Mouse (Mus musculus): Measurements from ENCODE around the gene Peak1. TPM values are rescaled to one million over a fixed set of nuclear protein-coding genes. Genes with fewer than 3 reads are reported as not detected.

Peak1 gene
- polyA plus RNA-seq, 1 experiment from 2014 or later: 10.8 TPM

DNA sequence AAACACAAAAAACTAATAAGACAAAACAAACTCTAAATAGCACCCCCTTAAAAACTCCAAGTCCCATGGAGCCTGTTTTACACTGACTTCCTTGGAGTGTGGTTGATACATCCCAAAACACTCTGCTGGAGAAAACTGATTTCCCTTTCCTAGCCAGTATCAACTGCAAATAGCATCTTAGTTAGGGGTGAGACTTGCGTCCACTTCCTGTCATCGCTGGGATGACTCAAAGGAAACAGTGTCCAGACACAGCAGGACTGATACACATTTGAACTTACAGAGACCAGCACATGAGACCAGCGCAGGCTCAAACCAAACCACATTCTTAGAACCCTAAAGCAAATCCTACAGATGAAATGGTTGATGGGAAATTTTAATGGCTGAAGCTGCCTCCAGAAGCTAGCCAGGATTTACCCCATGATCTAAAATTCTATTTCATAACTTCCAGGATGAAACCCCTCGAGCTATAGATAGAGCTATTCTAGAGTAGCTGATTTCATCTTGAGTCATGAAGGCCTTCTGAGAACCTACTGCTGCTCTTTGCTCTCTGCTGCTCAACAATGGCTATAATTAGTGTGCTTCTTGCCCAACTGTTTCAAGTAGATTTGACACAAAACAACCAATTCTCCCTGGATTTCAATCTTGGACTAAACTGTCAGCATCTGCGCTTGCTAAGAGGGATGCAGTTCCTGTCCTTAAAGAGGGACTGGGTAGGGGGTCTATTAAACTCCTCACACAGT is 152.2 kb downstream of the Peak1 start:
- Histone ChIP-seq H3K4me2 (ENCODE audit: low read depth, low read length) (no peak overlapping the region), H3K9me3 (replicated peaks; ENCODE audit: control insufficient read depth, low read length) (no peaks in the 10 kb centered on the region), H3K27me3 (ENCODE audit: control insufficient read depth, insufficient read depth, low read length) (no peaks in the 10 kb centered on the region), H3K9ac (ENCODE audit: low read length) (no peak overlapping the region), H3K4me3 (replicated peaks; ENCODE audit: low read length) (no peak overlapping the region), H3K4me1 (ENCODE audit: control insufficient read depth, insufficient read depth, low read length) (peaks cover 7% of the 10 kb centered on the region; the same call in 1 of the 2 replicates), H3K27ac (ENCODE audit: low read length) (no peak overlapping the region), H3K36me3 (ENCODE audit: control insufficient read depth, insufficient read depth, low read length) (no peaks in the 10 kb centered on the region)
- 69% methylated on average over 5 of the region's 5 CpGs for WGBS
- no peak for ATAC-seq (ENCODE audit: insufficient read depth, low FRiP score)

DNA sequence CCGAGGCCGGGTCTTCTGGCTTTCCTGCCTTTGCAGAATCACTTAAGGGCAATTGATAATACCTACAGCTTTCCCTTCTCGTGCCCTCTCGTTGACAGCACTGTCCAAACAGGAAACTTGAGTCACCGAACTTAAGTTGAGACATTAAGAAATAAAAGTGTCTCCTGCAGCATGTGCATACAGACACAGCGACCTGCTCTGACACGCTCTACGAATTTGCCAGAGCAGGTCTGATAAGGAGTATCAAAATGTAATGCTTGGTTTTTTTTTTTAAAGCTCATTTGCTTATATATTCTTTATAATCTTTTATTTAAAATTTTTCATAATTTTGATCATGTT is 152.9 kb downstream of the Peak1 start:
- Histone ChIP-seq H3K9me3 (replicated peaks; ENCODE audit: control insufficient read depth, low read length) (peaks cover 5% of the 10 kb centered on the region), H3K4me2 (ENCODE audit: low read depth, low read length) (no peak overlapping the region), H3K4me1 (ENCODE audit: control insufficient read depth, insufficient read depth, low read length) (peaks cover 7% of the 10 kb centered on the region; the same call in 1 of the 2 replicates), H3K27ac (ENCODE audit: low read length) (peak overlapping the region; percentile 42), H3K9ac (ENCODE audit: low read length) (no peak overlapping the region), H3K4me3 (replicated peaks; ENCODE audit: low read length) (no peak overlapping the region), H3K27me3 (ENCODE audit: control insufficient read depth, insufficient read depth, low read length) (no peaks in the 10 kb centered on the region), H3K36me3 (ENCODE audit: control insufficient read depth, insufficient read depth, low read length) (peaks cover 3% of the 10 kb centered on the region; the same call in 1 of the 2 replicates)
- 34% methylated on average over 8 of the region's 8 CpGs for WGBS
- no peak for ATAC-seq (ENCODE audit: insufficient read depth, low FRiP score)

DNA sequence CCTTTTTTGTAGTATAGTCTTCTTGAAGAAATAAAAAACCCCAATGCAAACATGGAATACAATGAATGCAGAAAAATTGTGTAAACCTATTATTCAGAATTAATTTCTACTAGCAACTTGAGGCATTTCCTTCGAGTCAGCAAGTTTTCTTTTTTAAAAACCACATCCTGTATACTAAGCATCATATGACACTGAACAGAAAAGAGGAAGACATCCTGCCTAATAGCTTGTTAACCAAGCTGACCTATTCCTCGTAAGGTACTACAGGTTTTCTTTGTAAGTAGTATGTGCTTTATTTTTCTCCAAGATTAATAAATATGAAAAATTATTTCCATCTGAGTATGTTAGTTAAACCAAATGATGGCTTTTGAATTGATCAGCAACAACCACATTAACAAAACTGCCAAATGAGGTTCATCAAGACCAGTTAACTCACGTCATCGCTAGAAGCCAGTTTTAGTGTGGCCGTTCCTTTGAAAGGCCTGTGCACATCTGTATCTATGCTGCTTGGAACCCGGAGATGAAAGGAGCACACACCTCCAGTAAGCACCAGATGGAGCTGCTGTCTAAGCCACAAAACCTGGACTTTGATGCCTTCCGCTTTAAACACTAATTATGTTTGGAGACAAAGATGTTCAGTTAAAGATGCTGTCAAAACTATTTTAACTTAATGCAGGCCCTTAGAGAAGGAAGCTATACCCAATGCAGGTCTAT is 153.4 kb downstream of the Peak1 start:
- no peak overlapping the region for H3K4me2 ChIP-seq (ENCODE audit: low read depth, low read length)
- WGBS: 50% methylated on average over 7 of the region's 7 CpGs
- H3K4me3 ChIP-seq (replicated peaks; ENCODE audit: low read length): no peak overlapping the region
- peaks cover 7% of the 10 kb centered on the region; the same call in 1 of the 2 replicates for H3K4me1 ChIP-seq (ENCODE audit: control insufficient read depth, insufficient read depth, low read length)
- peaks cover 5% of the 10 kb centered on the region for H3K9me3 ChIP-seq (replicated peaks; ENCODE audit: control insufficient read depth, low read length)
- H3K27me3 ChIP-seq (ENCODE audit: control insufficient read depth, insufficient read depth, low read length): no peaks in the 10 kb centered on the region
- no peak overlapping the region for H3K9ac ChIP-seq (ENCODE audit: low read length)
- peak overlapping the region; percentile 42 for H3K27ac ChIP-seq (ENCODE audit: low read length)
- peaks cover 3% of the 10 kb centered on the region; the same call in 1 of the 2 replicates for H3K36me3 ChIP-seq (ENCODE audit: control insufficient read depth, insufficient read depth, low read length)
- ATAC-seq (ENCODE audit: insufficient read depth, low FRiP score): no peak; the same call in 1 of the 2 replicates

DNA sequence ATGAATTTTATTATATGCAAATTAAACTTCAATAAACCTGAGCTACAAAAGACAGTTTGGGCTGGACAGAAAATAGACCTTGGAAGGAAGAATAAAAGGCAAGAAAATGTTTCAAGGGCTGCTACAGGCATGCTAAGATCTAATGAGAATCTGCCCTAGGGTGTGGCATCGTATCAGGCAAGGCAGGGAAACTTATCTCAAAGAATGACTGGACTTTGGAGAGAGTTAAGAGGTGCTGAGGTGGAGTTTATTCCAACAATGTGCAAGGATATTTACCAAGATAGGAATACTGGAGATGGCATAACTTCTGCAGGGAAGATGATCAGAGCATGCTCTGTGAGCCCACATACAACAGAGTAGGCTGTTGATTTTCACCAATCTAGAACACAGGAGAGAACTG is 154.8 kb downstream of the Peak1 start:
- Histone ChIP-seq H3K4me2 (ENCODE audit: low read depth, low read length) (no peak overlapping the region), H3K36me3 (ENCODE audit: control insufficient read depth, insufficient read depth, low read length) (peaks cover 3% of the 10 kb centered on the region; the same call in 1 of the 2 replicates), H3K4me3 (replicated peaks; ENCODE audit: low read length) (no peak overlapping the region), H3K27me3 (ENCODE audit: control insufficient read depth, insufficient read depth, low read length) (no peaks in the 10 kb centered on the region), H3K27ac (ENCODE audit: low read length) (no peak overlapping the region), H3K9ac (ENCODE audit: low read length) (no peak overlapping the region), H3K9me3 (replicated peaks; ENCODE audit: control insufficient read depth, low read length) (peaks cover 5% of the 10 kb centered on the region), H3K4me1 (ENCODE audit: control insufficient read depth, insufficient read depth, low read length) (peaks cover 7% of the 10 kb centered on the region; the same call in 1 of the 2 replicates)
- 69% methylated on average over 1 of the region's 1 CpGs for WGBS
- no peak for ATAC-seq (ENCODE audit: insufficient read depth, low FRiP score)

DNA sequence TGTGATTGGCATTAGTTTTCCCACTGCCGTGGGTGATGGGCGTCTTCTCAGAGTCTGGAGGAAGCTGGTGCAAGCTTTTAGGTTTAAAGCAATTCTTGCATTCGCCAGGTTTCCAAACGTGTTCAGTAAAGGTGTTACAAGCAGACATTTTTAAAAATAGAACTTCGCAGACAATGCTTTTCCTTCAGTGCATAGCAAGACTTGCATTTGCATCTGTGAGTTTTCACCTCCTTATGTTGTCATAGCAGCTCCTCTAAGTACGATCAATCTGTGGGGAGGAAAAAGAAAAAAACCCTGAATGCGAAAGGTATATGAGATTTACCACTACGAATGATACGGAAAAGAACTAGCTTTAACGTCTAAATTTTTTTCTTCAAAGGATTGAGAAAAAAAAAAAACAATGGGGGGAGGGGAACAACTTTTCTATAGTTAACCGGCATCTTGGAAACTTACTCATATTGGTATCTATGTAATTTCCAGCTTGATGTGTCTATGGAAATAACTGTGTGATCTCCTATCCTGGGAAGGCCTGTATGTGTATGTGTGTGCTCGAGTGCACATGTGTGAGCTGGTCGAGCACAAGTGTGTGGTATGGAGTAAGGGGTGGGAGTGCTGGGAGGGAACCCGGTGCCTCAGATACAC is 157.3 kb downstream of the Peak1 start:
- no peak for ATAC-seq (ENCODE audit: insufficient read depth, low FRiP score)
- Histone ChIP-seq H3K27me3 (ENCODE audit: control insufficient read depth, insufficient read depth, low read length) (no peaks in the 10 kb centered on the region), H3K9me3 (replicated peaks; ENCODE audit: control insufficient read depth, low read length) (peaks cover 5% of the 10 kb centered on the region), H3K9ac (ENCODE audit: low read length) (no peak overlapping the region), H3K4me1 (ENCODE audit: control insufficient read depth, insufficient read depth, low read length) (peaks cover 9% of the 10 kb centered on the region), H3K4me3 (replicated peaks; ENCODE audit: low read length) (no peak overlapping the region), H3K27ac (ENCODE audit: low read length) (no peak overlapping the region), H3K4me2 (ENCODE audit: low read depth, low read length) (no peak overlapping the region), H3K36me3 (ENCODE audit: control insufficient read depth, insufficient read depth, low read length) (peaks cover 3% of the 10 kb centered on the region; the same call in 1 of the 2 replicates)
- WGBS: 89% methylated on average over 14 of the region's 14 CpGs

DNA sequence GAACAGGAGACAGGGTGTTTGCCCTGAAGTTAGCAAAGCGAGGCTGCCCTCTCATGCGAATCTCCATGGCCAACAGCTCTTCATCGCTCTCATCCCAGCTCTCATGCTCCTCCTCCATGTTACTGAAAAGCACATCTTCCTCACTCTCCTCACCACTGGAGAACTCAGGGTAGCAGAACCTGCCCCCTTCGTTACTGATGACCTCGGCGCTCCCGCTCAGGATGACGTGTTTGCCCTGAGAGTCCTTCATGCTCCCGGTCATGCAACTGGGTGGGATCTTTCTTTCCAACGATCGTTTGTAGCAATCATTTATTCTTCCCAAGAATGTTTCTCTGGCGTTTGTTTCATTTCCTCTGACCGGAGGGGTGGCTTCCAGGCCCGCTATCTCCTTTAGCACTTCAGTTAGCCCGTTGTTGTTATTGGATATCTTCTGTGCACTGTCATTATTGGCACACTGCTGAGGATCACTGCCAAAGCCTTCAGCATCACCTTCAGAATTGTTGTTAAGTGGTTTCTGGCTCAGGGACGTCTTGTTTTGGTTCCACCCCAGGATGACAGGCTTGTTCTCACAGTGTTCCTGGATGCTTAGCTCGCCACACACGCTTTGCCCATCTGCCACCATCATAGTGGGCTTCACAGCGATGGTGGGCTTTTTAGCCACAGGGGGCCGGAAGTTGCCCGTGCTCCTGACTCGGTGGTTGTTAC is 157.9 kb downstream of the Peak1 start:
- H3K36me3 ChIP-seq (ENCODE audit: control insufficient read depth, insufficient read depth, low read length): peaks cover 3% of the 10 kb centered on the region; the same call in 1 of the 2 replicates
- peaks cover 5% of the 10 kb centered on the region for H3K9me3 ChIP-seq (replicated peaks; ENCODE audit: control insufficient read depth, low read length)
- H3K4me1 ChIP-seq (ENCODE audit: control insufficient read depth, insufficient read depth, low read length): peaks cover 10% of the 10 kb centered on the region; the same call in 1 of the 2 replicates
- no peak overlapping the region for H3K4me2 ChIP-seq (ENCODE audit: low read depth, low read length)
- H3K9ac ChIP-seq (ENCODE audit: low read length): no peak overlapping the region
- no peaks in the 10 kb centered on the region for H3K27me3 ChIP-seq (ENCODE audit: control insufficient read depth, insufficient read depth, low read length)
- ATAC-seq (ENCODE audit: insufficient read depth, low FRiP score): no peak
- 84% methylated on average over 22 of the region's 22 CpGs for WGBS
- no peak overlapping the region for H3K4me3 ChIP-seq (replicated peaks; ENCODE audit: low read length)
- H3K27ac ChIP-seq (ENCODE audit: low read length): no peak overlapping the region

DNA sequence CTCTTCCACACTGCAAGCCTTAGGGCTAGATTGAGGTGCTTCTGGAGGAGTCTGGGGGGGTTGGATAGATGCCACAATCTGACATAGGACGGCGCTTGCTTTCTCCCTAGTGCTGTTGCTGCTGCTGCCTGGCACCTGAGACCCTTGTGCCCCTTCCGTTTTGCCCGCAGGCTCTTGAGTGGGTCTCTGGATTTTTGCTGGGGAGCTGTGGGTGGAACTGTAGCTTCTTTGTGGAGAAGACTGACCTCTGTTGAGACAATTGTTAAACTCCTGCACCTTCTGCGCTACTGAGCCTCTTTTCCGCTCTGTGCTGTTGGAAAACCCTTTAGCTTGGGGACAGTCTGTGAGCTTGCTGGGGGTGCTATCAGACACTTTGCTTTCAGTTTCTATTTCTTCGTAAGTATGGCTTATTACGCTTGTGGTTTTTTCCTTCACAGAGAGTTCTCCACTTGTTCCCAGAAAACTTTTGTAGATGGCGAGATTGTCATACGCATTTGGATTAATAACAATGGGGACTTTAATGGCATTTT is 159.5 kb downstream of the Peak1 start:
- no peak overlapping the region for H3K4me3 ChIP-seq (replicated peaks; ENCODE audit: low read length)
- no peak overlapping the region for H3K27ac ChIP-seq (ENCODE audit: low read length)
- H3K27me3 ChIP-seq (ENCODE audit: control insufficient read depth, insufficient read depth, low read length): no peaks in the 10 kb centered on the region
- ATAC-seq (ENCODE audit: insufficient read depth, low FRiP score): no peak
- H3K9me3 ChIP-seq (replicated peaks; ENCODE audit: control insufficient read depth, low read length): peaks cover 5% of the 10 kb centered on the region
- no peak overlapping the region for H3K4me2 ChIP-seq (ENCODE audit: low read depth, low read length)
- peaks cover 3% of the 10 kb centered on the region; the same call in 1 of the 2 replicates for H3K36me3 ChIP-seq (ENCODE audit: control insufficient read depth, insufficient read depth, low read length)
- H3K4me1 ChIP-seq (ENCODE audit: control insufficient read depth, insufficient read depth, low read length): peaks cover 4% of the 10 kb centered on the region; the same call in 1 of the 2 replicates
- WGBS: 93% methylated on average over 10 of the region's 10 CpGs
- H3K9ac ChIP-seq (ENCODE audit: low read length): no peak overlapping the region

DNA sequence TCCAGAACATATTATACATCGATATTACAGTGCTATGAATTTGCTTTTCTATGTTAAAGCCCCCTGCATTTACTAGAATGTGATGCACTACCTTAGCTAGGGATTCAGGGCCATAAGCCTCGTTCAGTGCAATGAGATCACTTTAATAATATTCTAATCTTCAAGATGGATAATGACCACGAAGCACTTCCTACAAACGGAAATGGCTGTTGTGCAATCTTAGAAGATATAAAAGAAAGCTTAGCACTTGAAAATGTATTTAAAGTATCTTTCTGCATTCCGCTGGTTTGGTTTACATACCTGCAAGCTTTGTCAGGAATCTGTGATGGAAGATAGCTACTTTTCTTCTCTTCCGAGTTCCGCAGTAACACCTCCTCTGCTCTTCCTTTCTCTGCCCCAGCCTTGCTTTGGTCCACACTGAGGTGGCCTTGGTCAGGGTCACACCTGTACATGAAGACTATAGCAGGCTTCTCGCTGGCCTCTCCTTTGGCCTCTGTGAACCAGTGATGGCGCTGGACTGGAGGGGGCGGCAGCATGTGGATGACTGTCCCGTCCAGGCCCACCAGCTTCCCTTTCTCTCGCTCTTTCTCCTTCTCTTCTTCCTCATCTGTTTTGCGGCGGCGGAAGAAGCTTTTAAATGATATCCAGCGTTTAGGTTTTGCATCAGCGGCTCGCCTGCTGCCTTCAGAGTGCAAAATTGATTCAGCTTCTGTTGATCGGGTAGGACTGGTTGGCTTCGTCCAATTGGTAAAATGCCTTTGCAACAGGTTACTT is 160.5 kb downstream of the Peak1 start:
- Histone ChIP-seq H3K9ac (ENCODE audit: low read length) (no peak overlapping the region), H3K9me3 (replicated peaks; ENCODE audit: control insufficient read depth, low read length) (peaks cover 5% of the 10 kb centered on the region), H3K36me3 (ENCODE audit: control insufficient read depth, insufficient read depth, low read length) (peaks cover 3% of the 10 kb centered on the region; the same call in 1 of the 2 replicates), H3K27ac (ENCODE audit: low read length) (no peak overlapping the region), H3K4me1 (ENCODE audit: control insufficient read depth, insufficient read depth, low read length) (peaks cover 4% of the 10 kb centered on the region; the same call in 1 of the 2 replicates), H3K27me3 (ENCODE audit: control insufficient read depth, insufficient read depth, low read length) (no peaks in the 10 kb centered on the region), H3K4me2 (ENCODE audit: low read depth, low read length) (no peak overlapping the region), H3K4me3 (replicated peaks; ENCODE audit: low read length) (no peak overlapping the region)
- 90% methylated on average over 20 of the region's 20 CpGs for WGBS
- ATAC-seq (ENCODE audit: insufficient read depth, low FRiP score): no peak

All from stomach, embryonic 16.5 days (tissue).